Mouse (Mus musculus): ENCODE measurements around the gene Rdh7.
A peak's percentile ranks its signal among the peaks of the same experiment; 100 is the strongest.
"Not testable (repeated sequence)": the region's sequence is repeated elsewhere in the genome, so short reads cannot be mapped to it uniquely, and the experiment has no call there.

Rdh7 gene

GRCm38 (mm10) chr10:127893163-127894022, 4.8 kb upstream of the Rdh7 start:
- DNase-seq (ENCODE audit: low spot score): peak; percentile 34

- DNase-seq (ENCODE audit: low spot score): no peak
Measured at GRCm38 (mm10) chr10:127891481-127891880, 2.9 kb upstream of the Rdh7 start.

- DNase-seq (ENCODE audit: low spot score): no peak
Measured at GRCm38 (mm10) chr10:127886971-127887370, 1.6 kb downstream of the Rdh7 start.

GRCm38 (mm10) chr10:127886551-127886950, 2.1 kb downstream of the Rdh7 start:
- DNase-seq (ENCODE audit: low spot score): no peak

GRCm38 (mm10) chr10:127881041-127881440, 7.6 kb downstream of the Rdh7 start:
- DNase-seq (ENCODE audit: low spot score): no peak

- no peak for DNase-seq (ENCODE audit: low spot score)
Measured at GRCm38 (mm10) chr10:127879155-127879688, 9.4 kb downstream of the Rdh7 start.

GRCm38 (mm10) chr10:127878262-127879057, 10.2 kb downstream of the Rdh7 start:
- DNase-seq (ENCODE audit: low spot score): no peak

GRCm38 (mm10) chr10:127877681-127878080, 10.9 kb downstream of the Rdh7 start:
- no peak for DNase-seq (ENCODE audit: low spot score)

- DNase-seq (ENCODE audit: low spot score): no peak
Measured at GRCm38 (mm10) chr10:127872484-127872883, 16.1 kb downstream of the Rdh7 start.

GRCm38 (mm10) chr10:127866232-127866631, 22.4 kb downstream of the Rdh7 start, which contains the start of gene Rdh16f2:
Gene Rdh16f2 (plus strand): TSS chr10:127866474.
- DNase-seq (ENCODE audit: low spot score): no peak

- no peak for DNase-seq (ENCODE audit: low spot score)
Measured at GRCm38 (mm10) chr10:127864931-127865330, 23.7 kb downstream of the Rdh7 start.

GRCm38 (mm10) chr10:127856376-127856775, 32.2 kb downstream of the Rdh7 start:
- DNase-seq (ENCODE audit: low spot score): no peak

- no peak for DNase-seq (ENCODE audit: low spot score)
Measured at GRCm38 (mm10) chr10:127849628-127850027, 39.0 kb downstream of the Rdh7 start, which contains the start of gene Rdh19. Gene Rdh19 (plus strand): TSS chr10:127849928.

- no peak for DNase-seq (ENCODE audit: low spot score)
Measured at GRCm38 (mm10) chr10:127848089-127848488, 40.5 kb downstream of the Rdh7 start.

GRCm38 (mm10) chr10:127845945-127846344, 42.7 kb downstream of the Rdh7 start:
- DNase-seq (ENCODE audit: low spot score): not testable (repeated sequence)

- no peak for DNase-seq (ENCODE audit: low spot score)
Measured at GRCm38 (mm10) chr10:127840776-127841175, 47.8 kb downstream of the Rdh7 start.

- no peak for DNase-seq (ENCODE audit: low spot score)
Measured at GRCm38 (mm10) chr10:127838539-127838938, 50.1 kb downstream of the Rdh7 start.

- not testable (repeated sequence) for DNase-seq (ENCODE audit: low spot score)
Measured at GRCm38 (mm10) chr10:127837793-127838192, 50.8 kb downstream of the Rdh7 start.

- no peak for DNase-seq (ENCODE audit: low spot score)
Measured at GRCm38 (mm10) chr10:127835292-127835691, 53.3 kb downstream of the Rdh7 start.

GRCm38 (mm10) chr10:127834186-127834585, 54.4 kb downstream of the Rdh7 start:
- DNase-seq (ENCODE audit: low spot score): not testable (repeated sequence)

All from T-cell, adult 2 months (primary cell).